Mouse (Mus musculus): ENCODE measurements around the gene Tenm1.

Tenm1 gene

GRCm38 (mm10) chrX:43428855-43429263, at the start of gene Tenm1:
TSS of gene Tenm1 (minus strand) at chrX:43429126.
- peak; percentile 56 for DNase-seq (ENCODE audit: low read depth, low spot score)

GRCm38 (mm10) chrX:43467311-43467710, 38.4 kb upstream of the Tenm1 start:
- peak; percentile 91 for DNase-seq (ENCODE audit: low read depth, low spot score)

- DNase-seq (ENCODE audit: low read depth, low spot score): peak; percentile 71
These were observed 1.7 kb upstream of the Tenm1 start for GRCm38 (mm10) chrX:43430581-43430980.

- peak; percentile 56 for DNase-seq (ENCODE audit: low read depth, low spot score)
These were observed 1.1 kb upstream of the Tenm1 start for GRCm38 (mm10) chrX:43429982-43430531.

GRCm38 (mm10) chrX:43429337-43429736, 411 bp upstream of the Tenm1 start:
- DNase-seq (ENCODE audit: low read depth, low spot score): no peak

GRCm38 (mm10) chrX:43427961-43428365, 963 bp downstream of the Tenm1 start:
- peak; percentile 67 for DNase-seq (ENCODE audit: low read depth, low spot score)

- peak; percentile 21 for DNase-seq (ENCODE audit: low read depth, low spot score)
These were observed 1.8 kb downstream of the Tenm1 start for GRCm38 (mm10) chrX:43427111-43427510.

GRCm38 (mm10) chrX:43397957-43398356, 31.0 kb downstream of the Tenm1 start:
- DNase-seq (ENCODE audit: low read depth, low spot score): no peak

GRCm38 (mm10) chrX:43388106-43388505, 40.8 kb downstream of the Tenm1 start:
- DNase-seq (ENCODE audit: low read depth, low spot score): no peak

- DNase-seq (ENCODE audit: low read depth, low spot score): peak; percentile 50
These were observed 56.4 kb downstream of the Tenm1 start for GRCm38 (mm10) chrX:43372526-43372925.

- DNase-seq (ENCODE audit: low read depth, low spot score): no peak
These were observed 109.6 kb downstream of the Tenm1 start for GRCm38 (mm10) chrX:43319351-43319750.

- no peak for DNase-seq (ENCODE audit: low read depth, low spot score)
These were observed 111.0 kb downstream of the Tenm1 start for GRCm38 (mm10) chrX:43317801-43318520.

- no peak for DNase-seq (ENCODE audit: low read depth, low spot score)
These were observed 193.1 kb downstream of the Tenm1 start for GRCm38 (mm10) chrX:43235844-43236243.

GRCm38 (mm10) chrX:43205003-43205402, 223.9 kb downstream of the Tenm1 start:
- DNase-seq (ENCODE audit: low read depth, low spot score): no peak

GRCm38 (mm10) chrX:43202249-43202783, 226.6 kb downstream of the Tenm1 start:
- no peak for DNase-seq (ENCODE audit: low read depth, low spot score)

GRCm38 (mm10) chrX:43182975-43183374, 246.0 kb downstream of the Tenm1 start:
- no peak for DNase-seq (ENCODE audit: low read depth, low spot score)

GRCm38 (mm10) chrX:43151561-43151960, 277.4 kb downstream of the Tenm1 start:
- no peak for DNase-seq (ENCODE audit: low read depth, low spot score)

- DNase-seq (ENCODE audit: low read depth, low spot score): no peak
These were observed 299.2 kb downstream of the Tenm1 start for GRCm38 (mm10) chrX:43129696-43130095.

GRCm38 (mm10) chrX:43122491-43122890, 306.4 kb downstream of the Tenm1 start:
- no peak for DNase-seq (ENCODE audit: low read depth, low spot score)

GRCm38 (mm10) chrX:43122001-43122400, 306.9 kb downstream of the Tenm1 start:
- DNase-seq (ENCODE audit: low read depth, low spot score): no peak

- no peak for DNase-seq (ENCODE audit: low read depth, low spot score)
These were observed 442.8 kb downstream of the Tenm1 start for GRCm38 (mm10) chrX:42986100-42986499.

- DNase-seq (ENCODE audit: low read depth, low spot score): peak; percentile 54
These were observed 455.4 kb downstream of the Tenm1 start for GRCm38 (mm10) chrX:42973562-42973961.

GRCm38 (mm10) chrX:42967611-42968010, 461.3 kb downstream of the Tenm1 start:
- DNase-seq (ENCODE audit: low read depth, low spot score): no peak

Measured in ZHBTc4 (cell line).